Mouse (Mus musculus) limb, embryonic 13.5 days (tissue): ENCODE data around the gene Ahsa1. TPM values are rescaled to one million over a fixed set of nuclear protein-coding genes. Genes with fewer than 3 reads are reported as not detected.
"Not testable (repeated sequence)": the region's sequence is repeated elsewhere in the genome, so short reads cannot be mapped to it uniquely, and the experiment has no call there.

Experiments used
- ATAC-seq: fragments of 200-750 bp; cut with Nextera tagmentation; 2 replicates; pipeline ENCODE4 v1.8.0; 2017; ENCODE audit warnings: low read depth, moderate number of reproducible peaks, moderate TSS enrichment; ENCODE audit not compliant: low FRiP score
- H3K27ac ChIP-seq: fragments of 300-500 bp; sonication (generic); 2 replicates; pipeline ENCODE4 v1.5.1; 2015; ENCODE audit warnings: inconsistent platforms, mild to moderate bottlenecking, moderate library complexity
- H3K27me3 ChIP-seq: fragments of 300-500 bp; sonication (generic); 2 replicates; pipeline ENCODE4 v1.6.1; 2015; ENCODE audit warnings: mild to moderate bottlenecking, inconsistent platforms
- H3K36me3 ChIP-seq: fragments of 300-500 bp; sonication (generic); 2 replicates; pipeline ENCODE4 v1.6.1; 2015; ENCODE audit warnings: inconsistent platforms, mild to moderate bottlenecking, moderate library complexity
- H3K4me1 ChIP-seq: fragments of 300-500 bp; sonication (generic); 2 replicates; pipeline ENCODE4 v1.6.1; 2015; ENCODE audit warnings: inconsistent platforms
- H3K4me2 ChIP-seq: fragments of 300-500 bp; sonication (generic); replicated peaks from 2 replicates; pipeline ENCODE4 v1.6.1; 2015; ENCODE audit warnings: inconsistent platforms, mild to moderate bottlenecking, moderate library complexity
- H3K4me3 ChIP-seq: fragments of 300-500 bp; sonication (generic); 2 replicates; pipeline ENCODE4 v1.5.1; 2015; ENCODE audit warnings: moderate library complexity, mild to moderate bottlenecking, inconsistent platforms
- H3K9ac ChIP-seq: fragments of 300-500 bp; sonication (generic); 2 replicates; pipeline ENCODE4 v1.6.1; 2015; ENCODE audit warnings: mild to moderate bottlenecking, inconsistent platforms
- H3K9me3 ChIP-seq: fragments of 300-500 bp; sonication (generic); 2 replicates; pipeline ENCODE4 v1.6.1; 2016; ENCODE audit warnings: inconsistent platforms
- WGBS: fragments of 180-500 bp; shearing (Covaris S2); methylation state at CpG from one replicate; pipeline ENCODE4 v1.1.7; 2015; 5-methylcytosine and 5-hydroxymethylcytosine counted together
- polyA plus RNA-seq: library from polyadenylated mRNA; unstranded; fragments of >200 nt; fragmentation: Nextera tagmentation; extraction: Ambion mirVana; gene quantifications from 2 replicates; pipeline ENCODE4 v1.2.1, GENCODE M21; 2015

Ahsa1 gene
- polyA plus RNA-seq, 1 experiment from 2014 or later = 223 TPM

DNA sequence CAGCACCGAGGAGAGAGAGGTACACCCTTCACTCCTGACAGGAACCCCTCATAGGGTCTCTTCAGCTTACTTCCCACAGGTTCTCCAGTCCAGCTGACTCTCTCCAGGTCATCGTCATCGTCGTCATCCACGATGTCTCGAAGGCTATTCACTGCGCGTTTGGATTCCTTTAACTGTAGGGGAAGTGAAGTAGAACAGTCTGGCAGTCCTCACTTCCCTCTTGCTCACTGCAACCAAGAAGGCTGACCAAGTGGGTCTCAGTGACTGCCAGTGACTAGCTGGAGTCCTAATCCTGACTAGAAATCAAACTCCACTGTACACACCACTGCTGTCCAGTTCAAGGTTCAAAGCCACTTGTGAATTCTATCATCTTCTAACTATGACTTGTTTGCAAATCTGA is 5.7 kb upstream of the Ahsa1 start:
- Histone ChIP-seq H3K9me3 (no peaks in the 10 kb centered on the region), H3K4me2 (no peak overlapping the region), H3K4me3 (no peak overlapping the region), H3K9ac (no peak overlapping the region), H3K27ac (no peak overlapping the region), H3K27me3 (no peaks in the 10 kb centered on the region), H3K4me1 (peaks cover 6% of the 10 kb centered on the region), H3K36me3 (peaks cover 74% of the 10 kb centered on the region)
- WGBS = 95% methylated on average over 8 of the region's 8 CpGs
- ATAC-seq = no peak

DNA sequence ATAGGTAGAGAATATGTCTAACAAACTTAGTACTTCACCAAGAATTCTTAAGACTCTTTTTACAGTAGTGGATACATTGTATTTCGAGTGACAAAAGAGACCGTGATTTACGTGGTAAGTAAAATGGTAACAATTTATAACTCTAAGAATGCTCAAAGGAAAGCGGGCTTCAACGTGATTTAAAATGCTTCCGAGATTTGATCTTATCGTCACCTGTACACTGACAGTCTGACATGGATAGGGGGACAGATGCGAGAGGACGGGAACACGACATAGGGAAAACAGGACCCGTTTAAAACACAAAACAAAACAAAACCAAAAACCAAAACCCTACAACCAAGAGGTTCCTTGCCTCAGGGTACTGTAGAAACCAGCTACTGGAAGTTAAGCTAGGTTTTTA is 835 bp upstream of the Ahsa1 start:
- ATAC-seq = no peak
- H3K27ac ChIP-seq = peak overlapping the region; percentile 91; the same call in 1 of the 2 replicates
- no peaks in the 10 kb centered on the region for H3K9me3 ChIP-seq
- no peaks in the 10 kb centered on the region for H3K27me3 ChIP-seq
- peak overlapping the region; percentile 79 for H3K4me2 ChIP-seq
- H3K4me1 ChIP-seq = peaks cover 16% of the 10 kb centered on the region
- H3K36me3 ChIP-seq = peaks cover 46% of the 10 kb centered on the region
- H3K9ac ChIP-seq = peak overlapping the region; percentile 92
- peak overlapping the region; percentile 90 for H3K4me3 ChIP-seq
- 20% methylated on average over 11 of the region's 11 CpGs for WGBS

DNA sequence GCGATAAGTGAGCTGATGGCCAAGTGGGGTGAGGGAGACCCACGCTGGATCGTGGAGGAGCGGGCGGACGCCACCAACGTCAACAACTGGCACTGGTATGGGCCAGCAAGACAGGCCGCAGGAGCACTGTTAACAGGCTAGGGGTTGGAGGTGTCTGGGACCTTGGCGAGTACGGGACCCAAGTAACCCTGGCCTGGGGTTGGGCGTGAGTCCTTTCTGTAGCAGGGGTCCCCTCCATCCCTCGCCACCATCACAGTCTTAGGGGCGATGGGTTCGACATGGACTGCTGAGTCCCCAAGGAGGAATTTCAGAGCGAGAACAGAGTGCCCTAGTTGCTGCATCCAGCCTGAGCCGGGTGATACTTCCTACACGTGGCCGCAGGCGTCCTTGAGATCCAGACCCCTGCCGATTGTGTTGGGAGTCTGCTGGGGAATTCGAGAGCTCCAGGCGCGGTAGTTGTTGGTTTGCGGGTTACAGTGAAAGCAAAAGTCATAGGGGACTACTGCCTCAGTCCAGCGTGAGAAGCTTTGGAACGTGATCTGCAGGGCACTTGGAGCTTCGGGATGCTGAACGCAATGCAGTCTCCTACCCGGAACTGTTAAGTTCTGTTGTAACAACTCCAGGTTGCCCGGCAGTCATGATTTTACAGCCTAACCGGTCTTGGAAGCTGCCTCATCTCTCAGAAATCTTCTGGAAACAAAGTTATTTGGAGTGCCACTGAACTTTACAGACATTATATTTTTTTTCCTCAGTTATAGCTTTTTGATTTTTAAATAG is 736 bp downstream of the Ahsa1 start:
- Histone ChIP-seq H3K9ac (peak overlapping the region; percentile 92), H3K4me1 (peaks cover 16% of the 10 kb centered on the region), H3K4me2 (peak overlapping the region; percentile 85), H3K27me3 (no peaks in the 10 kb centered on the region), H3K27ac (peak overlapping the region; percentile 91), H3K4me3 (peak overlapping the region; percentile 90), H3K36me3 (peaks cover 47% of the 10 kb centered on the region), H3K9me3 (no peaks in the 10 kb centered on the region)
- ATAC-seq = peak; percentile 60
- WGBS = under 1% methylated on average over 31 of the region's 31 CpGs

DNA sequence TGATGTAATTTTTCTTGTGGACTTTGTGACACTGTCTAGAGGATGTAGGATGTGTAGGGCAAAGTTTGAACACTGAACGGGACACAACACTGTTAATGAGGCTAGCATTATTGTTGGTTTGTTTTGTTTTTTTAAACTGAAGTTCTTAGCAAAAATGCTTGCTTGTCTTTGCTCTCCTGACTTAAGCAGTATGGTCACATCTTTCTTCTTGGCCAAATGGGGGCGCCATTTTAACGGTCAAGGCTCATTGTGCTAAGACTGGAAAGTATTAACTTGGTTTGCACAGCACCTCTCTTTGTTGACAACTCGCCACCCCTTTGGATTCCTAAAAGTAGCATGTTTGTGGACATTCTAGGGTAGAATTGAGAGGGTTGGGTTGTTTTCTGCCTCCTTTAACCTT is 1.4 kb downstream of the Ahsa1 start:
- Histone ChIP-seq H3K4me3 (peak overlapping the region; percentile 90), H3K4me1 (peaks cover 16% of the 10 kb centered on the region), H3K27me3 (no peaks in the 10 kb centered on the region), H3K4me2 (peak overlapping the region; percentile 85), H3K9ac (peak overlapping the region; percentile 92), H3K9me3 (no peaks in the 10 kb centered on the region), H3K27ac (no peak overlapping the region), H3K36me3 (peaks cover 49% of the 10 kb centered on the region)
- 26% methylated on average over 4 of the region's 4 CpGs for WGBS
- ATAC-seq = no peak

DNA sequence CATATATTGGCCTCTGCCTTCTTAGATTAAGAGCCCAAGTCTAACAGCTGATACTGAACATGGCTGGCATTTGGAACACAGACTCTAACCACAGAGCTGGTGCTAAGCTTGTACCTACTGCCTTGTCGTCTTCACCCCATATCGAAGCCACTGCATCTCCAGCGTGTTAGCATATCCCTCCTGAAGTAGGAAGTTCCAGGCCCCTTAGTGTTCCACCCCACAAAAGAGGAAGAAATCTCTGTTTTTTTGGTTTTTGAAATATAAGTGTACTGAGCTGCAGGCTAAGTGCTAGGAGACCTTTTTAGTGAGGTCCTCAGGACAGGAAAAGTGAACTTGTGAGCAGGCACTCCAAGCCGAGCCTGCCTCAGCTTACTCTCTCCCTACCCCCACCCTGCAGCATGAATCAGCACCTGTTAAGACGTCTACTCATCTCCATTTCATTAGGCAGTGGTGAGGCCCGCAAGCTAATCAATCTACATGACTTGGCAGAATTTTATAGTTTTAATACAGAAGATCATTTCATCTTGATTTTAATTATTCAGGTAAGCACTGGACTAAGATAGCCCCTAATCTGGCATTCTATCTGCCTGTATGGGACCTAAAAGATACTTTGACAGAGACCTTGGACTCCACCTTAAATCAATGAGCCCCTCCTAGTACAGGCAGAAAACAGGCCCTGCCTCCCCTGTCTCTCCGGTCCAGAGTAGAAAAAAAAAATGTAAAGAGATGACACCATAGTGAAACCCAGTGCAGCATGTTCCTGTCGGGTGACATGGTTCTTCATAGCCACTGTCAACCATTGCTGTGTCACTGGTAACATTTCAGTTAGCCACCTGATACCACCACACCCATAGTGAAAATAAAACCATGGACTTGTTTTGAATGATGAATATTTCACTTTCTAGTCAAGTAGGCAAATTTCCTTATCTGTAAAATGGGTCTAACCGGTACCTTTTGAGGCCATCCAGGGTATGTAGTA is 8.9 kb downstream of the Ahsa1 start:
- WGBS = 90% methylated on average over 9 of the region's 9 CpGs
- Histone ChIP-seq H3K36me3 (peaks cover 66% of the 10 kb centered on the region), H3K4me3 (no peak overlapping the region), H3K27me3 (no peaks in the 10 kb centered on the region), H3K27ac (no peak overlapping the region), H3K4me1 (peaks cover 6% of the 10 kb centered on the region), H3K9me3 (no peaks in the 10 kb centered on the region), H3K4me2 (no peak overlapping the region), H3K9ac (no peak overlapping the region)
- ATAC-seq = no peak

DNA sequence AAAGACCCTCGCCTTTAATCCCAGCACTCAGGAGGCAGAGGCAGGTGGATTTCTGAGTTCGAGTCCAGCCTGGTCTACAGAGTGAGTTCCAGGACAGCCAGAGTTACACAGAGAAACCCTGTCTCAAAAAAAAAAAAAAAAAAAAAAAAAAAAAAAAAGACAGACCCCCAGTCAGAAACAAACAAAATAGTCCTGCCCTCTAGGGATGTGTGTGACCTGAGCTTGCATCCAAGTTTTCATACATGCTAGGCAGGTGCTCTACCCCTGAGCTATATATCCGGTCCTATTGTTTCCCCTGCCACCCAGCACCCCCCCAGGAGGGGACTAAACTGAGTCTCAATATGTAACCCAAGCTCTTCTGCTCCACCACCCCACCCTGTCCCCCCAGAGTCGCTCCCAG is 11.0 kb downstream of the Ahsa1 start:
- not testable (repeated sequence) for H3K27me3 ChIP-seq, H3K4me3 ChIP-seq, H3K9ac ChIP-seq, H3K27ac ChIP-seq, H3K4me1 ChIP-seq, H3K4me2 ChIP-seq, ATAC-seq, H3K9me3 ChIP-seq
- H3K36me3 ChIP-seq = peaks cover 45% of the 10 kb centered on the region
- 93% methylated on average over 4 of the region's 4 CpGs for WGBS

DNA sequence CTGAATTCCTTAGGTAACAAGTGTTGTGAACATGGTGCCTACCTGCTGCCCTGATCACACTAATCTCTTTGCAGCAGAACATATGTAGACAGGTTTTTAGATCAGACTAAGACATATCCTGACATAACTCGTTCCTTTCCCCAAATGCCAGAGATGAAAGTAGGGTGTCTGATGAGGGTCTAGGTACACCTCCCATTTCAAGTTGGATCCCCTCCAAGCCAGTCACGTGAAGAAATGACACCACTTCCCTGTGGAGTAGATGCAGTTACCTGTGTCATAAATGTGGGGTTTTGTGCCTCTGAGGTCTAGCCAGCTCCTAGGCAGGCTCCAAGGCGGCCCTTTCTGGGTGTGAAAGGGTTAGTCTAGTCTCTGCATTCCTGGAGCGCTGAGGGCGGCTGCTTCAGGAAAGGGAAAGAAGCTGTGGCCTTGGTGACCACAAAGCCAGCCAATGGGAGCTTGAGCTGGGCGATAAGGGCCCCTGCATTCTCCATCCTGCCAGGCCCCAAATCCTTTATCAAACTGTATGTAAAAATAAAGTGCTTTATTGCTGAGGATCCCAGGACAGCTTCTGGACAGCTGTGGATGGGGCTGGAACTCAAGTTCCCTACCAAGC is 11.9 kb downstream of the Ahsa1 start:
- Histone ChIP-seq H3K27me3 (no peaks in the 10 kb centered on the region), H3K4me2 (no peak overlapping the region), H3K9me3 (no peaks in the 10 kb centered on the region), H3K27ac (no peak overlapping the region), H3K4me1 (peaks cover 6% of the 10 kb centered on the region), H3K36me3 (peaks cover 35% of the 10 kb centered on the region), H3K9ac (no peak overlapping the region), H3K4me3 (no peak overlapping the region)
- ATAC-seq = 0 out of 2 replicates have a peak, but pooled peaks have one; percentile 45
- 18% methylated on average over 6 of the region's 6 CpGs for WGBS

DNA sequence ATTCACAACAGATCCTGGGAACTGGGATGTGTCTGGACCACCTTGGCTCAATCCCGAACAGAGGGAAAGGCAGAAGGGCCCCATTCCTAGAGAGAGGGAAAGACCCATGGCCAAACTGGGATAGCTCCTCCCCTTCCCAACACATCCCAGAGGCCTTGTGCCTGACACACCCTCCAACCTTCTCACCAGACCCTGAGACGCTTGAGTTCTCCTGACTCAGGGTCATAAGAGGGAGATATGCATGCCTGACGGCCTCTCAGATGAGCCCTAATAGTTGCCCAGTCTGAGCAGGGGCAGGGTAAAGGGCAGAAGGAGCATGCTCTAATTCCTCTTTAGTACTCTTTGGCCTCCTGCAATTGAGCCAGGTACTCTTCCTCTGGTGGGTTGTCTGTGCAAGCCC is 13.1 kb downstream of the Ahsa1 start:
- Histone ChIP-seq H3K9me3 (no peaks in the 10 kb centered on the region), H3K36me3 (peaks cover 25% of the 10 kb centered on the region), H3K27me3 (no peaks in the 10 kb centered on the region), H3K4me2 (no peak overlapping the region), H3K9ac (no peak overlapping the region), H3K4me3 (no peak overlapping the region), H3K27ac (no peak overlapping the region), H3K4me1 (peaks cover 6% of the 10 kb centered on the region)
- no peak for ATAC-seq
- WGBS = 38% methylated on average over 3 of the region's 3 CpGs

DNA sequence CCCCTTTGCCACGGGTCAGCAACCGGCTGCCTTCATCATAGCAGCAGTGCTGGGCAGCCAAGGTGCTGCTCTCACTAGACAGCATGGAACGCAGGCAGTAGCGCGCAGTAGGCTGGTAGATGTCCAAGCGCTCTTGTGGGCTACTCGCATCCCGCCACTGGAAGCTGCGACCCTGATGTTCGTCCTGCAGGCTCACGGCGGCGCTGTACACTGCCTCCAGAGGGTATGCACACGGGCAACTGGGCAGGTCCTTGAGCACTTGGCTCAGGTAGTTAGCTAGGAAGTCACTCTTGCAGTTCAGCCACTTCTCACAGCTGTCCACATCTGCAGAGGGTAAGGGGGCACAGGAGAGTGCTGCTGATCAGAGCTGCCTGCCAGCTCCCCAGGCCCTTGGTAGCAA is 13.6 kb downstream of the Ahsa1 start:
- Histone ChIP-seq H3K27ac (no peak overlapping the region), H3K9me3 (no peaks in the 10 kb centered on the region), H3K4me1 (peaks cover 6% of the 10 kb centered on the region), H3K4me2 (no peak overlapping the region), H3K36me3 (peaks cover 19% of the 10 kb centered on the region), H3K9ac (no peak overlapping the region), H3K4me3 (no peak overlapping the region), H3K27me3 (no peaks in the 10 kb centered on the region)
- 55% methylated on average over 14 of the region's 14 CpGs for WGBS
- no peak for ATAC-seq

DNA sequence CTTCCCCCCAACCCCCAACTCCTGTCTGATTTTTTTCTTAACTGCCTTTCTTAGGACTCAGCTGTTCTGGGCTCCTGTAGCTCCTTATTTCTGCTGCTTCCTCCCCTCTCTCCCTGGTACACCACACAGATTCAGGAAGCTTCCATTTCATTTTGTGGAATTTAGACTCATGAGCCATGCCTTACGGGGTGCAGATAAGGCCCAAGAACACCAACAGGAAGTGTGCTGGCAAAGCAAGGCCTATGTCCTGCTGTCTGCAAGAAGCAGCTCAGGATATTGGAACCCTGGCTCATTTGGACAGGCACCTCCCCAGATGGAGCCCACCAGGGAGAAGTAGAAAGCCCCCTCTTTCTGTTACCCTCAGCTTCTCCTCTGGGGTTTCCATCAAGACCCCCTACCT is 15.5 kb downstream of the Ahsa1 start:
- Histone ChIP-seq H3K9ac (no peak overlapping the region), H3K27ac (no peak overlapping the region), H3K9me3 (no peaks in the 10 kb centered on the region), H3K4me2 (no peak overlapping the region), H3K27me3 (no peaks in the 10 kb centered on the region), H3K4me1 (peaks cover 6% of the 10 kb centered on the region), H3K36me3 (peaks cover under 1% of the 10 kb centered on the region; the same call in 1 of the 2 replicates), H3K4me3 (no peak overlapping the region)
- ATAC-seq = no peak
- 79% methylated on average over 1 of the region's 1 CpGs for WGBS

DNA sequence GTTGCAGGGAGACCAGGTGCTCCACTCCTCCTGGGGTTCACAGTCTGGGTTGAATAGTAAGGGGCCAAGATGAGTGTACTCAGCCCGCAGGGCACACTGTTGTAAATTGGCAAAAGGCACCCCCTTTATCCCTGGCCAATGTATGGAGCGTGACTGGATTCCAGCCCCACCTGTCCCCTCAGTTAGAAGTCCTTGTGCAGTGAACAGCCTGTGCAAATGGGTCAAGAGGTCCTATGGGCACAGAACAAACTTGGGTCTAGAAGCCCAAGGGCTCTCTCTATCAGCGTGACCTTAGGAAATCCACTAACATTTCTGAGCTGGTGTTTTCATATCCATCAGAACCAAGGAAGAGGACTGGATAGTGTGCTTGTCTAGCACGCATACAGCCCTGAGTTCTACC is 16.5 kb downstream of the Ahsa1 start:
- H3K4me3 ChIP-seq = no peak overlapping the region
- ATAC-seq = no peak
- 89% methylated on average over 4 of the region's 4 CpGs for WGBS

DNA sequence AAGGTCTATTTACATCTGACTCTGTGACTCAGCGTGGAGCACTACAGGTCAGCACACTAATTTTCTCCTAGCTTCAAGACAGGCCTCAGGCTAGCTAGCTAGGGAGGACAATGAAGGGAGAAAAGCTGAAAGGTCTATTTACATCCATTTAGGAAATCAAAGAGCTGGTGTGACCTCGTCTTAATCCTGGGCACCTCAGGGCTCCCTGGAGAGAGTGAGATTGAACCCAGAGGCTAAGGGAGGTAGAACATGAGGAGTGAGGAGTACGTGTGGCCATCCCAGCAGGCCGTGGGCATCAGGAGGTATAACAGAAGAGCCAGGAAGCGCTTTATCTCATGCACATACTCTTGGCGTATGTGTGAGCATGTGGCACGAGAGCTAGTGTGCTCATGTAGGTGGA is 17.4 kb downstream of the Ahsa1 start:
- Histone ChIP-seq H3K9ac (no peak overlapping the region), H3K4me2 (no peak overlapping the region), H3K36me3 (no peaks in the 10 kb centered on the region), H3K27ac (no peak overlapping the region), H3K4me3 (no peak overlapping the region), H3K9me3 (no peaks in the 10 kb centered on the region), H3K27me3 (no peaks in the 10 kb centered on the region), H3K4me1 (no peaks in the 10 kb centered on the region)
- 68% methylated on average over 7 of the region's 7 CpGs for WGBS
- no peak for ATAC-seq

More for the DNA sequence above, 16.5 kb downstream of the Ahsa1 start:
- Histone ChIP-seq H3K9me3 (no peaks in the 10 kb centered on the region), H3K27me3 (no peaks in the 10 kb centered on the region), H3K27ac (no peak overlapping the region), H3K4me2 (no peak overlapping the region), H3K36me3 (no peaks in the 10 kb centered on the region), H3K4me1 (peaks cover 6% of the 10 kb centered on the region), H3K9ac (no peak overlapping the region)
